Mouse (Mus musculus) left cerebral cortex, adult 9 months (tissue): Measurements from ENCODE around the gene Slc24a3.
A peak's percentile ranks its signal among the peaks of the same experiment; 100 is the strongest.

ENCODE experiments used
- DNase-seq, 2 experiments: peaks; one replicate each; pipeline ENCODE4 v3.0.0; 2022; ENCODE audit warnings: low spot score in 2 of 2

Gene Slc24a3

DNA sequence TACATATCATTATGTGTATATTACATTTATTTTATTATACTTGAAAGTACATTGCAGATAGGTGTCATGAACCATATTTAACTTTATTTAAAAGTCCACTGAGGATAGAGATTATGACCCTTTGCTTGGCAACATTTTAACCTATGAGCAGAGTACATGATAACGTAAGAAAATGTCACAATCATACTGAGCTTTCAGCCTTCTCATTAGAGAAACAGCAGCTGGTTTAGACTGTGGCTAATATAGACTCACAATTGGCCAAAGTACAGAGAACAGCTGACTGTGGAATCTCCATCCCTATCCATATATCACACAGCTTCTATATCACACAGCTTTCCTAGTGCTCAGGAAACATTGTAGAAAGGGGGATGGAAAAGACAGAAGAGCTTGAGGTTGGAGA lies 111.8 kb downstream of the Slc24a3 start:
- no peak for DNase-seq

DNA sequence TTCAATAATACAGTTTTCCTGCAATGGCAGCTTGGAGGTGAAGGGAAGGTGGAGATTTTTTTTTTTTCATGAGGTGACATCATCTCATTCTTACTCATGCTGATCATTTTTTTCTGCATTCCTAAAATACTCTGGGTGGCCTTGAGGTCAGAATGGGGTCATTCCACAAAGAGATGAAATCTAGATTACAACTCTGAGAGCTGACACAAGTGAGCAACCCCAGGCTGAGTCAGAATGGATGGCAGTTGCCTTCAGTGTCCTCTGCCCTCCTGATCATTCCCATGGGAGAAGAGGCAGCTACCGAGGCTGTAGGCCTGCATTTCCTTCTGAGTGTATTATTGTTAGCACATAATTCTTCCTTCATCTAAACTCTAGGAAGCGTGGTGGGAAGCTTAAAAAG lies 116.2 kb downstream of the Slc24a3 start:
- no peak for DNase-seq

DNA sequence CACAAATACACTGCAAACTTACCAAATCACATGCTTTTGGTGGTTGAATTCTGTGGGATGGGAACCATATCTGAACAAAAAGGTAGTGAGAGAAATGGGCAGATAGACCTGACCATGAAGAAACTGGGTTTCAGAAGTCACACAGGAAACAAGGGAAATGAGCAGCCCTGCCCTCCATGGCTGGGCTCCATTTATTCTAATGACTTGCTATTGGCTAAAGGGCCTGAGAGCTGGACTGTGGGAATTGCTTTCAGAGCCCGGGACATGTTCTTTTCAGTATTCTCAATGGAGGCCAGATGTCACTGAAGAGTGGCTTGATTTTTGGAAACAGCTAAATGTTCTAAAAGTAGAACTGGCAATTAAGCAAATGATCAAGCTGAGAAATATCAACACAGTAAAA lies 120.9 kb downstream of the Slc24a3 start:
- no peak for DNase-seq

- DNase-seq = no peak
Measured at GRCm38 (mm10) chr2:145291473-145291872, 123.9 kb downstream of the Slc24a3 start.

DNA sequence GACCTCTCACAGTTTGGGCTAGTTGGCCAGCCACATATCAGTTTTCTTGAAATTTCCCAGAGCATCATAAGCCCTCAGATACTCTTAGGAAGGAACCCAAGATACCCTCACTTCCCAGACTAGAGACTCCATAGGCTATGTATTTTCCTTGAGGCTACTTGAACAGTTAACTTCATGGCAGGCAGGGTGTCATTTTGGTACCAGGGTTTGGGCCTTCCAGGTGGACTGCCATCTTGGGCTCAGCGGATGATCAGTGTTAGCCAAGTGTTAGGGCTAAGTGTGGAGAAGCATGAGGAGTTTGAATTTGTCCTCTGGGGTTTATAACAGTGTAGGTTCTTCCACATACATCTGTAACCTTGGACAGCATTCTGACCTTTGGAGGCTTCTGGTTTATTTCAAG lies 124.6 kb downstream of the Slc24a3 start:
- DNase-seq = no peak

DNA sequence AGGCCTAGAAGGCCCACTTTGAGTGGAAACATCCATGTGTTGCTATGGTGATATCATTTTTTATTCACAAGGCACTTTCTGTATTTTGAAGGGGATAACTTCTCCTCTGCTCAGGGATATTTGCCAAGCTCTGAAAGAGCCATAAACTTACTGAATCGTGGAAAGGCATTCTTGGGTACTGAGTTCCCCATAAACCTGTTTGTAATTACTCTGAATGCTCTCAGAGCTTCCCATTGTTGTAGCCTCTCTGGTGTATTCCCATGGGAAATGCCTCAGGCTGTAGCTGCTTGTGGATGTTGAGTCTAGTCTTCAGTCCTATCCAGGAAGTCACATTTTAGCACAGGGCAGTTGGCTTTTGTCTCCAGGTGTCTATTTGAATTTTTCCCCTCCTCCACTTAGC lies 125.3 kb downstream of the Slc24a3 start:
- DNase-seq = no peak

- no peak for DNase-seq
Measured at GRCm38 (mm10) chr2:145296906-145297305, 129.4 kb downstream of the Slc24a3 start.

DNA sequence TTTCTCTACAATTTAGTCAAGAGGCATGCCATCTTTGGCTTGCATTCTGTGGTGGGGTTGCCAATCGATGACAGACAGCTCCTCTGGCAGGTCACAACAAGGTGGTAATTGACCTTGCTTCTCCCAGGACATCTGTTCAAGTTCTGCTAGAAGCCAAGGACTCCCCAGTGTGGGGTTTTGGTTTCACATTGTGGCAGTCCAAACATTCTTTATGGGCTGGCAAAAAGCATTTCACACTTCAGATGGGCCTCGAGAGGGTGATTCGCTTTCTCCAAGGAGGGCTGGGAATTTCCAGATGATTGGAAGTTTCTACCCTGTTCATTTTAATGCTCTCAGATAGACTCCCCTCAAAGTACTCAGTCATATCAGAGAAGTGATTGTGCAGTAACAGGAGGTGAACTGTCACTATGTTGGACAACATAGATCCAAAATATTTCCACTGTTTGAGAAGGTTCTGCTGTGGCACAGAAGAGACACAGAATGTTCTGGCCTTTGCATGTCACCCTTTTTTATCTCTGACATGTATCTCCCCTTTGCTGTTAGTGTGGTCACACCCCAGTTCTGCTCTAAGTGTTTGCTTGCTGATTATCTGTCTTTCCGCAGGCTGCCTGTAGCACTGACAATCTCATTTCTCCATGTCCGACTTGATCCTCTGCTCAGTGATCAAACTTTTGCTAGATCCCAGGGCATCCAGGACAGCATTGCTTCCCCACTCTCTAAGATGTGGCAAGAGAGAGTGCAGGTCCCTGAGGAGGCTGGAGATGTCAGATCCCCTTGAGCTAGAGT lies 132.6 kb downstream of the Slc24a3 start:
- no peak for DNase-seq

GRCm38 (mm10) chr2:145307231-145307883 lies 139.8 kb downstream of the Slc24a3 start:
- no peak for DNase-seq

DNA sequence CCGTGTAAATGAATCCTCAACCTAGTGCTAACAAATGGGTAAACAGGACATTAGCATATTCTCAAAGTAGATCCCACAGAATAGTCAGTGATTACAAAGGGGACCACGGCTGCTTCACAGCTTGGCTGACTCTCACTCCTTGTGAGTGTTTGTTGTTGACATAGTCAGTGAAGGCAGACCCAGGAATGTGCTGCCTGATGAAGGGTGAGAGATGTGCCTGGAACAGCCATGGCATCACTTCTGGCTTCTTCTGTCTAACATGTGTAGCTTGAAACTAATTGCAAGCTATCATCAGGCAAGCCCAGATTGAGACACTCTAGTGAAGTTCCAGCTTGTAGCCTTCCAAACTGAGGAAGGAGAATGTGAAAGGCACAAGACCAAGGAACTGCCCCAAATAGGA lies 151.4 kb downstream of the Slc24a3 start:
- DNase-seq = no peak

DNA sequence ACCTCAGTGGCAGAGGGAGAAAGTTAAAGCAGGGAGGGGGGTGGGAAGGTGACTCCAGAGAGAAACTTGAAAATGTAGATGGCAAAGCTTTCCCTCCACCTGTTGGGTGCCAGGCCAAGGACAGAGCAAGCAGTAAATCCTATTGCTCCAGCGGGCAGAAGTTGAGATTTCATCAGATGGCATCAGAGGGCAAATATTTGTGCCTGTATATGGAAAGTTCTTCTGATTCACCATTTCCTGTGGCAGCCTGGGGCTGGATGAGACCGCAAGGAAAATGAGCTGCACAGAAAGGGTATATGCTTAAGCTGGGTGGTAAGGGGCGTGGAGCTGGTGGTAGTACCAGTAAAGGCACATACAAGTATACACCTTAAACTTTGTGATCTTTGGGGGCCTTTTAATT lies 153.7 kb downstream of the Slc24a3 start:
- DNase-seq = no peak

GRCm38 (mm10) chr2:145321755-145322154 lies 154.2 kb downstream of the Slc24a3 start:
- DNase-seq = no peak

GRCm38 (mm10) chr2:145324477-145324876 lies 156.9 kb downstream of the Slc24a3 start:
- DNase-seq = no peak

DNA sequence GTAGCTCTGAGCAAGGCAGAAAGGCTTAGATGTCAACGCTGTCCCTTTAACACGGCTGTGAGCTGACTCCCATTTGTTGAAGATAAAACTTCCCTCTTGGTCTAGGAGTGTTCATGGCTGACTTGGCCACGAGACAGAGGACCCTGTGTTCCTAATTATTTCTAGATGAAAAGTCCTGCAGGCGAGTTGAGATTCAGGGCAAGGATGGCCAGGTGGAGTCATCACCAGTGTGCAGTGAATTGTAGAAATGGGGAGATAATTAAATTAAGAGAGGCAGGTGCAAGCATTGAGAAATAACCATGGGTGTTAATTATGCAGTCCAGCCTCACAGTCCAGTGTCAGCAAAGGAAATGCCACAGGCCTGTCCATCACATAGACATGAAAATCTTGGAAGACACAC lies 158.3 kb downstream of the Slc24a3 start:
- no peak for DNase-seq

GRCm38 (mm10) chr2:145326544-145326943 lies 159.0 kb downstream of the Slc24a3 start:
- DNase-seq = no peak

- peak in 1 of 2 experiments; percentile 31 for DNase-seq
Measured at GRCm38 (mm10) chr2:145329756-145330155, 162.2 kb downstream of the Slc24a3 start.

GRCm38 (mm10) chr2:145331525-145331924 lies 164.0 kb downstream of the Slc24a3 start:
- DNase-seq = no peak

- DNase-seq = no peak
Measured at GRCm38 (mm10) chr2:145333466-145333865, 165.9 kb downstream of the Slc24a3 start.

- DNase-seq = no peak
Measured at GRCm38 (mm10) chr2:145336406-145336805, 168.9 kb downstream of the Slc24a3 start.

DNA sequence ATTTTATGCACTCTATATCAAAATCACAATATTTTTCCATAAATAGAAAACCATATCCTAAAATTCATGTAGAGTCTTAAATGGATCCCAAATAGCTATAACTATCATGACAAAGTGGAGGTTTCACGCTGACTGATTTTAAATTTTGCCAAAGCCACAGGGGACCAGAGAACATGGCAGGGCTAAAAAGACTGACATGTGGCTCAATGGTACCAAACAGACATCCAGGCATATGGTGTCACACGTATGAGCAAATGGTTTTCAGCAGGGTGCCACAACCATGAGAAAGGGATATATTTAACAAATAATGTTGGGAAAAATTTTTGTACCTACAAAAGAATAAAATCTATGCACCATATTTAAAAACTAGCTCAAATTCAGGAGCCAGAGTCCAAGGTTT lies 173.3 kb downstream of the Slc24a3 start:
- no peak for DNase-seq

- DNase-seq = no peak
Measured at GRCm38 (mm10) chr2:145342956-145343355, 175.4 kb downstream of the Slc24a3 start.

DNA sequence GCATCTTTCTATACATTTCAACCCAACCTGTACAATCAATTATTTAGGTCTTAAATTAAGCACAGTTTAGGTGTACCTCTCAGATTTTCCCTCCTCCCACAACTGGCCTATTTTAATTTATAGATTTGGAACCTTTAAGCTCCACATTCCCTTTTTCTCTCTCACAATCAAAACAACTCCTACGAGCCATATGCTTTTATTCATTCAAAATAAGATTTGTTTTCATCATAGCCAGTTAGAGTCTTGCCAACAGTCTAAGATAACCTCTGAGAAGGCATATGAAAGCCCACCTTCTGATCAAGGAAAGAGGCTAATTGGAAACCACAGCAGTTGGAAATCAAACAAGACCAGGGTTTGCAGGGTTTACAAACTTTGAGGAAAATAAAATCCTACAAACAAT lies 177.0 kb downstream of the Slc24a3 start:
- DNase-seq = no peak

DNA sequence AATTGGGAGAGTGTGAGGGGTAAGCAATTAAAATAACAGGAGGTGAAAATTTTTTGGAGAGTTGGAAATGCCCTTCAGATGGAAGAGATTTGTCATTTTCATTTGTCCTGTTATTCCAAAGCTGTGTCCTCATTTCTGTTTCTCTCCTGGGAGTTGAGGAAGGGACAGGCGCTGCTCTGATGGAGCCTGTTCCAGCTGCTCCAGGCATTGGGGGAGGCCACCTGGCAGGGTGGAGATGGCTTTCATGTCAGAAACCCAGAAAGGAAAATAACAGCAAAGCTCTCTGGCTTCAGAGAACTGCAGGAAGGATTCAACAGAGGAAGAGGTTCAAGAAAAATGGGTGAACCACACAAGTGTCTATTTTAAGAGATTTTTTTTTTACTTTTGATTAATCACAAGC lies 186.2 kb downstream of the Slc24a3 start:
- no peak for DNase-seq
